In the genomic region with DNA sequence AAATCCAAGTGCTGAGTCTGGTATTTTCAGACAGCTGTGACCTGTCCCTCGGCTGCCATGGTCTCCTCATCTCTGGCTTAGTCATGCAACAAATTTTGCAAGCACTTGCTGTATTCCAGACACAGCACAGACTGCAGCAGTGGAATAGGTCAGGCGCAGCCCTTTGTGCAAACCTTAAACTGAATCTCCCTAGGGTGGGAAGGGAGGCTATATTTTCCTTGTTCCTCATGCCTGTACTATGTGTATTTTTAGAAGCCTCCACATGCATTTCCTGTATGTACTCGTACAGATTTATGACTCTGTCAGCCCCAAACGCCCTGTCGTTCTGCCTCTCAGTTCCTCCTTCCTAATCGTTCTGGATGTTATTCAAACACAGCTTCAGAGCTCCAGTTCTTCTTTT, we compare ENCODE assay signal across 9 mouse cellular contexts.
DNase-seq lines count a peak whose midpoint lies in the region; ATAC-seq lines count a peak whose summit lies in the region.
"Had no signal": no experiment of that assay in that cellular context is flagged by ENCODE, and none has a peak within 500 bp of the region (broad histone marks: within the 10 kb centered on the region; RNA-seq: fewer than 3 reads in every experiment).

No protein-coding gene starts in this region.

- no peak for ATAC-seq in hindbrain, embryonic 15.5 days (ENCODE audit: low FRiP score, low read depth)
- peak; percentile 94 for ATAC-seq in megakaryocyte, adult 5-6 weeks (ENCODE audit: poor library complexity, severe bottlenecking)

- no peaks in the 10 kb centered on the region for H3K9me3 ChIP-seq in hindbrain, embryonic 15.5 days
- H3K9me3 ChIP-seq in hindbrain, embryonic 10.5 days, result no peaks in the 10 kb centered on the region
- no peaks in the 10 kb centered on the region for H3K9me3 ChIP-seq in heart, embryonic 10.5 days

- no peak overlapping the region for H3K4me2 ChIP-seq in hindbrain, embryonic 15.5 days

- H3K27me3 ChIP-seq in hindbrain, embryonic 15.5 days, result no peaks in the 10 kb centered on the region
- no peaks in the 10 kb centered on the region for H3K27me3 ChIP-seq in hindbrain, embryonic 10.5 days (ENCODE audit: insufficient read depth, poor library complexity, severe bottlenecking)
- H3K27me3 ChIP-seq in heart, embryonic 10.5 days (ENCODE audit: insufficient read depth, poor library complexity, severe bottlenecking), result no peaks in the 10 kb centered on the region

- H3K36me3 ChIP-seq in hindbrain, embryonic 15.5 days, result no peaks in the 10 kb centered on the region
- H3K36me3 ChIP-seq in hindbrain, embryonic 10.5 days, result no peaks in the 10 kb centered on the region
- no peaks in the 10 kb centered on the region for H3K36me3 ChIP-seq in heart, embryonic 10.5 days

- peaks cover 33% of the 10 kb centered on the region for H3K4me1 ChIP-seq in hindbrain, embryonic 15.5 days (replicated peaks)
- H3K4me1 ChIP-seq in hindbrain, embryonic 10.5 days (replicated peaks), result peaks cover 10% of the 10 kb centered on the region
- H3K4me1 ChIP-seq in heart, embryonic 10.5 days, result peaks cover 10% of the 10 kb centered on the region; the same call in 1 of the 2 replicates

- H3K4me3 ChIP-seq in hindbrain, embryonic 15.5 days, result no peak overlapping the region
- H3K4me3 ChIP-seq in hindbrain, embryonic 10.5 days, result no peak overlapping the region
- H3K4me3 ChIP-seq in heart, embryonic 10.5 days, result no peak overlapping the region
- H3K4me3 ChIP-seq: erythroblast, embryonic 14.5 days had no signal

- peak overlapping the region; percentile 51; the same call in 1 of the 2 replicates for H3K27ac ChIP-seq in hindbrain, embryonic 15.5 days (replicated peaks)
- H3K27ac ChIP-seq in hindbrain, embryonic 10.5 days, result no peak overlapping the region
- H3K27ac ChIP-seq in heart, embryonic 10.5 days, result peak overlapping the region; percentile 22; the same call in 1 of the 2 replicates

- WGBS in hindbrain, embryonic 15.5 days, result 51% methylated on average over 6 of the region's 6 CpGs
- 71% methylated on average over 6 of the region's 6 CpGs for WGBS in hindbrain, embryonic 10.5 days
- 54% methylated on average over 6 of the region's 6 CpGs for WGBS in heart, embryonic 10.5 days

- DNase-seq in hindbrain, embryonic 10.5 days (ENCODE audit: low spot score), result no peak
- peak; percentile 64 to 88 for DNase-seq in adrenal gland, adult (ENCODE audit: inconsistent age in 2 of 2, low spot score in 1 of 2)
- no peak for DNase-seq in heart, embryonic 10.5 days (ENCODE audit: low spot score)
- DNase-seq in kidney, postnatal 14 days, result peak; percentile 68
- no peak for DNase-seq in Muller cell, postnatal 12 days (ENCODE audit: inconsistent ontology term)
- no peak for DNase-seq in thymus, postnatal 0 days (ENCODE audit: low spot score)

- no peak overlapping the region for H3K9ac ChIP-seq in hindbrain, embryonic 15.5 days

Comparison
In these comparisons a context has a peak if more than half of its experiments do, and no peak if none do; other contexts are left out.
1. DNase-seq: peak in adrenal gland, adult (2 of 2) and kidney, postnatal 14 days (single experiment); none in hindbrain, embryonic 10.5 days (single experiment), heart, embryonic 10.5 days (single experiment), Muller cell, postnatal 12 days (single experiment) and thymus, postnatal 0 days (single experiment).